9 mouse cellular contexts compared by ENCODE assay signal in genomic region chr9:108587571-108588180, GRCm38 (mm10). TPM values are rescaled to one million over a fixed set of nuclear protein-coding genes. Genes with fewer than 3 reads are reported as not detected.
DNase-seq lines count a peak whose midpoint lies in the region; ATAC-seq and TF ChIP-seq lines count a peak whose summit lies in the region.
"Had no signal": no experiment of that assay in that cellular context is flagged by ENCODE, and none has a peak within 500 bp of the region (broad histone marks: within the 10 kb centered on the region; RNA-seq: fewer than 3 reads in every experiment).

No protein-coding gene starts in this region.

- peaks cover 40% of the 10 kb centered on the region for H3K4me1 ChIP-seq in forebrain, embryonic 13.5 days
- H3K4me1 ChIP-seq in lung, postnatal 0 days (ENCODE audit: insufficient read depth, low read depth, low read length), result no peaks in the 10 kb centered on the region

- H3K4me3 ChIP-seq in forebrain, embryonic 13.5 days, result peak overlapping the region; percentile 22
- H3K4me3 ChIP-seq in layer of hippocampus, adult 2 months, result peak overlapping the region; percentile 30; the same call in 1 of the 2 replicates
- H3K4me3 ChIP-seq in lung, postnatal 0 days (ENCODE audit: low read depth, low read length), result no peak overlapping the region

- peak overlapping the region; percentile 58 for H3K9ac ChIP-seq in forebrain, embryonic 13.5 days
- no peak overlapping the region for H3K9ac ChIP-seq in lung, postnatal 0 days (replicated peaks; ENCODE audit: low read depth)

- peak; percentile 71 for DNase-seq in urinary bladder, postnatal 4 days (ENCODE audit: low spot score in 2 of 2)
- no peak for DNase-seq in urinary bladder, postnatal 25 days (ENCODE audit: low spot score)
- DNase-seq in heart, postnatal 14 days, result peak; percentile 75 to 83
- DNase-seq in layer of hippocampus, adult 2 months (ENCODE audit: low spot score in 2 of 2), result peak; percentile 82 to 93
- DNase-seq in lung, postnatal 0 days (ENCODE audit: low spot score), result peak; percentile 65
- peak; percentile 84 to 93 for DNase-seq in right cerebral cortex, adult 2 months (ENCODE audit: low spot score in 2 of 2)
- DNase-seq in natural killer cell, adult 2 months (ENCODE audit: low spot score in 2 of 2), result no peak

- WGBS in forebrain, embryonic 13.5 days, result 0% methylated on average over 14 of the region's 14 CpGs
- 10% methylated on average over 14 of the region's 14 CpGs for WGBS in lung, postnatal 0 days

- no peaks in the 10 kb centered on the region for H3K27me3 ChIP-seq in forebrain, embryonic 13.5 days
- no peaks in the 10 kb centered on the region for H3K27me3 ChIP-seq in lung, postnatal 0 days (replicated peaks; ENCODE audit: insufficient read depth, low read length)
- H3K27me3 ChIP-seq: CH12.LX had no signal

- H3K9me3 ChIP-seq in forebrain, embryonic 13.5 days (replicated peaks), result no peaks in the 10 kb centered on the region
- H3K9me3 ChIP-seq in lung, postnatal 0 days (ENCODE audit: low read length), result no peaks in the 10 kb centered on the region

- intact Hi-C loops in heart, postnatal 14 days (cut with DNase I), result no loop called here

- peak; percentile 98 for ATAC-seq in forebrain, embryonic 13.5 days
- ATAC-seq in lung, postnatal 0 days, result peak; percentile 90

- 0 out of 2 replicates have a peak, but pooled peaks cover under 1% of the 10 kb centered on the region for H3K36me3 ChIP-seq in forebrain, embryonic 13.5 days (ENCODE audit: poor library complexity, severe bottlenecking)
- H3K36me3 ChIP-seq in lung, postnatal 0 days (ENCODE audit: insufficient read depth, low read length), result no peaks in the 10 kb centered on the region

- no peak for TF ChIP-seq CTCF in layer of hippocampus, adult 2 months (conservative IDR thresholded peaks at IDR 0.05)
- no peak for TF ChIP-seq CTCF in lung, postnatal 0 days (IDR thresholded peaks at IDR 0.05)

- H3K4me2 ChIP-seq in forebrain, embryonic 13.5 days, result peak overlapping the region; percentile 58
- H3K4me2 ChIP-seq in lung, postnatal 0 days (replicated peaks; ENCODE audit: low read depth, low read length), result no peak overlapping the region

- peak overlapping the region; percentile 97 for H3K27ac ChIP-seq in forebrain, embryonic 13.5 days
- H3K27ac ChIP-seq in layer of hippocampus, adult 2 months, result peak overlapping the region; percentile 94
- H3K27ac ChIP-seq in lung, postnatal 0 days (ENCODE audit: low read length), result no peak overlapping the region

- TF ChIP-seq EP300 in lung, postnatal 0 days (IDR thresholded peaks at IDR 0.05), result no peak

RNA-seq across cellular contexts. Expression of gene Wdr6, which starts 9.1 kb away (rescaled TPM):
- polyA plus RNA-seq in forebrain, embryonic 13.5 days (2015; fragmentation: Nextera tagmentation; extraction: Ambion mirVana), result 203 and 256 TPM in 2 replicates
- 10 to 100 TPM; 21.2 to 23.9 TPM for total RNA-seq in heart, postnatal 14 days (2021)
- total RNA-seq in layer of hippocampus, adult 2 months (2021), result 100 to 1,000 TPM; 119 to 129 TPM
- 36.6 and 39.5 TPM in 2 replicates for polyA plus RNA-seq in lung, postnatal 0 days (2015; fragmentation: Nextera tagmentation; extraction: Ambion mirVana)

RNA-seq across cellular contexts. Expression of gene P4htm, which starts 9.8 kb away (rescaled TPM):
- 16.6 and 18.7 TPM in 2 replicates for polyA plus RNA-seq in forebrain, embryonic 13.5 days (2015; fragmentation: Nextera tagmentation; extraction: Ambion mirVana)
- 10 to 100 TPM; 14.3 to 16.6 TPM for total RNA-seq in heart, postnatal 14 days (2021)
- 100 to 1,000 TPM; 101 to 104 TPM for total RNA-seq in layer of hippocampus, adult 2 months (2021)
- 3.2 and 4.1 TPM in 2 replicates for polyA plus RNA-seq in lung, postnatal 0 days (2015; fragmentation: Nextera tagmentation; extraction: Ambion mirVana)

RNA-seq across cellular contexts. Expression of gene Dalrd3, which starts 18.0 kb away (rescaled TPM):
- polyA plus RNA-seq in forebrain, embryonic 13.5 days (2015; fragmentation: Nextera tagmentation; extraction: Ambion mirVana), result 230 and 246 TPM in 2 replicates
- total RNA-seq in heart, postnatal 14 days (2021), result 10 to 100 TPM; 18.7 to 21.4 TPM
- 100 to 1,000 TPM; 110 to 111 TPM for total RNA-seq in layer of hippocampus, adult 2 months (2021)
- 74.0 and 78.4 TPM in 2 replicates for polyA plus RNA-seq in lung, postnatal 0 days (2015; fragmentation: Nextera tagmentation; extraction: Ambion mirVana)

RNA-seq across cellular contexts. Expression of gene Ndufaf3, which starts 20.4 kb away (rescaled TPM):
- 64.8 and 70.4 TPM in 2 replicates for polyA plus RNA-seq in forebrain, embryonic 13.5 days (2015; fragmentation: Nextera tagmentation; extraction: Ambion mirVana)
- total RNA-seq in heart, postnatal 14 days (2021), result 10 to 100 TPM; 53.1 to 59.8 TPM
- total RNA-seq in layer of hippocampus, adult 2 months (2021), result 10 to 100 TPM; 60.8 to 73.3 TPM
- polyA plus RNA-seq in lung, postnatal 0 days (2015; fragmentation: Nextera tagmentation; extraction: Ambion mirVana), result 65.7 and 66.3 TPM in 2 replicates

RNA-seq across cellular contexts. Expression of gene Impdh2, which starts 27.6 kb away (rescaled TPM):
- 135 and 143 TPM in 2 replicates for polyA plus RNA-seq in forebrain, embryonic 13.5 days (2015; fragmentation: Nextera tagmentation; extraction: Ambion mirVana)
- 10 to 100 TPM; 47.0 to 54.5 TPM for total RNA-seq in heart, postnatal 14 days (2021)
- 10 to 100 TPM; 61.3 to 63.7 TPM for total RNA-seq in layer of hippocampus, adult 2 months (2021)
- 55.6 and 56.2 TPM in 2 replicates for polyA plus RNA-seq in lung, postnatal 0 days (2015; fragmentation: Nextera tagmentation; extraction: Ambion mirVana)

Comparison
In these comparisons a context has a peak if more than half of its experiments do, and no peak if none do; other contexts are left out.
1. DNase-seq: peak in urinary bladder, postnatal 4 days (2 of 2), heart, postnatal 14 days (2 of 2), layer of hippocampus, adult 2 months (2 of 2), lung, postnatal 0 days (single experiment) and right cerebral cortex, adult 2 months (2 of 2); none in urinary bladder, postnatal 25 days (single experiment) and natural killer cell, adult 2 months (0 of 2).
2. RNA of gene Wdr6, which starts 9.1 kb away (total RNA-seq): 119 to 129 TPM in layer of hippocampus, adult 2 months; 21.2 to 23.9 TPM in heart, postnatal 14 days; every median in the first group is over 4 times any median in the second.
3. RNA of gene P4htm, which starts 9.8 kb away (total RNA-seq): 101 to 104 TPM in layer of hippocampus, adult 2 months; 14.3 to 16.6 TPM in heart, postnatal 14 days; every median in the first group is over 4 times any median in the second.
4. RNA of gene Dalrd3, which starts 18.0 kb away (total RNA-seq): 110 to 111 TPM in layer of hippocampus, adult 2 months; 18.7 to 21.4 TPM in heart, postnatal 14 days; every median in the first group is over 4 times any median in the second.